Mouse (Mus musculus) neural tube, embryonic 14.5 days (tissue): ENCODE data around the gene Fam69b. TPM values are rescaled to one million over a fixed set of nuclear protein-coding genes. Genes with fewer than 3 reads are reported as not detected.

ENCODE experiments used
- ATAC-seq: fragments of 200-750 bp; cut with Nextera tagmentation; 2 replicates; pipeline ENCODE4 v1.8.0; 2017; ENCODE audit warnings: low read depth, mild to moderate bottlenecking, moderate TSS enrichment, moderate library complexity
- H3K27ac ChIP-seq: fragments of 300-500 bp; sonication (generic); 2 replicates; pipeline ENCODE4 v1.5.1; 2014; ENCODE audit warnings: low read depth, mild to moderate bottlenecking, control low read depth, low read length, moderate library complexity, mixed read lengths
- H3K27me3 ChIP-seq: fragments of 300-500 bp; sonication (generic); 2 replicates; pipeline ENCODE4 v1.6.1; 2014; ENCODE audit warnings: low read length; ENCODE audit not compliant: control insufficient read depth, insufficient read depth
- H3K36me3 ChIP-seq: fragments of 300-500 bp; sonication (generic); 2 replicates; pipeline ENCODE4 v1.6.1; 2014; ENCODE audit warnings: low read length, mixed read lengths; ENCODE audit not compliant: control insufficient read depth, insufficient read depth
- H3K4me1 ChIP-seq: fragments of 300-500 bp; sonication (generic); 2 replicates; pipeline ENCODE4 v1.6.1; 2014; ENCODE audit warnings: low read length; ENCODE audit not compliant: control insufficient read depth, insufficient read depth
- H3K4me2 ChIP-seq: fragments of 300-500 bp; sonication (generic); 2 replicates; pipeline ENCODE4 v1.6.1; 2014; ENCODE audit warnings: mild to moderate bottlenecking, low read depth, low read length, control low read depth
- H3K4me3 ChIP-seq: fragments of 300-500 bp; sonication (generic); 2 replicates; pipeline ENCODE4 v1.5.1; 2014; ENCODE audit warnings: low read depth, low read length, control low read depth, mixed read lengths
- H3K9ac ChIP-seq: fragments of 300-500 bp; sonication (generic); replicated peaks from 2 replicates; pipeline ENCODE4 v1.6.1; 2014; ENCODE audit warnings: low read depth, mild to moderate bottlenecking, control low read depth, low read length, mixed read lengths
- H3K9me3 ChIP-seq: fragments of 300-500 bp; sonication (generic); 2 replicates; pipeline ENCODE4 v1.6.1; 2016; ENCODE audit warnings: low read length; ENCODE audit not compliant: control insufficient read depth
- WGBS: fragments of 180-500 bp; shearing (Covaris S2); extraction: QIAGEN DNeasy Blood & Tissue Kit; methylation state at CpG from one replicate; pipeline ENCODE4 v1.1.7; 2014; 5-methylcytosine and 5-hydroxymethylcytosine counted together
- polyA plus RNA-seq: library from polyadenylated mRNA; unstranded; fragments of >200 nt; fragmentation: Nextera tagmentation; extraction: Ambion mirVana; gene quantifications from 2 replicates; pipeline ENCODE4 v1.2.1, GENCODE M21; 2014

The Fam69b gene
- polyA plus RNA-seq, 1 experiment from 2014 or later, result 139 TPM

DNA sequence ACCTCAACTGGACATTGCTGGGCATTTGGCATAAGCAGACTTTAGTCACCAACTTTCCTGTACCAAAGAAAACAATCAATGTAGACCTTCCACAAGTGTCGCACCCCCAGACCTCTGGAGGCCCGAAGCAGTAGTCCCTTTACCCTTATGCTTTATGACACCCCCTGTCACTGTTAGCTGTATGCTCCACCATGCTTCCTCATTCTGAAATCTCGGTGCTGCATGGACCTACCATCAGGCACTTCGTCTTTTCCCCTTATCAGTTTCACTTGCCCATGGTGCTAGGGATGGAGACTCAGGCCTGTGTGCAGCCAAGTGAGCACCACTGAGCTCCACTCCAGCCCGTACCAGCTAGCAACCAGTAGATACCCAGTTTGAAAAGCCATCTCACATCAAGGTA lies 9.8 kb downstream of the Fam69b start:
- H3K4me2 ChIP-seq, result peak overlapping the region; percentile 79; the same call in 1 of the 2 replicates
- peaks cover 38% of the 10 kb centered on the region for H3K36me3 ChIP-seq
- no peak for ATAC-seq
- H3K4me1 ChIP-seq, result peaks cover 16% of the 10 kb centered on the region
- H3K27me3 ChIP-seq, result no peaks in the 10 kb centered on the region
- no peak overlapping the region for H3K27ac ChIP-seq
- no peak overlapping the region for H3K4me3 ChIP-seq
- H3K9ac ChIP-seq, result no peak overlapping the region; the same call in 1 of the 2 replicates
- H3K9me3 ChIP-seq, result no peaks in the 10 kb centered on the region
- 88% methylated on average over 5 of the region's 5 CpGs for WGBS

GRCm38 (mm10) chr2:26638572-26638971 lies 10.3 kb downstream of the Fam69b start:
- no peak for ATAC-seq
- Histone ChIP-seq H3K4me3 (peak overlapping the region; percentile 76), H3K9me3 (no peaks in the 10 kb centered on the region), H3K4me2 (peak overlapping the region; percentile 79), H3K9ac (no peak overlapping the region), H3K36me3 (peaks cover 38% of the 10 kb centered on the region), H3K27ac (no peak overlapping the region), H3K4me1 (peaks cover 16% of the 10 kb centered on the region), H3K27me3 (no peaks in the 10 kb centered on the region)
- 78% methylated on average over 5 of the region's 5 CpGs for WGBS

- H3K27ac ChIP-seq, result no peak overlapping the region
- ATAC-seq, result 0 out of 2 replicates have a peak, but pooled peaks have one; percentile 33
- H3K4me3 ChIP-seq, result peak overlapping the region; percentile 76
- H3K27me3 ChIP-seq, result no peaks in the 10 kb centered on the region
- peaks cover 38% of the 10 kb centered on the region for H3K36me3 ChIP-seq
- H3K9me3 ChIP-seq, result no peaks in the 10 kb centered on the region
- H3K4me1 ChIP-seq, result peaks cover 16% of the 10 kb centered on the region
- 5% methylated on average over 8 of the region's 8 CpGs for WGBS
- peak overlapping the region; percentile 79 for H3K4me2 ChIP-seq
- no peak overlapping the region; the same call in 1 of the 2 replicates for H3K9ac ChIP-seq
These were observed 10.8 kb downstream of the Fam69b start for GRCm38 (mm10) chr2:26639083-26639482.

DNA sequence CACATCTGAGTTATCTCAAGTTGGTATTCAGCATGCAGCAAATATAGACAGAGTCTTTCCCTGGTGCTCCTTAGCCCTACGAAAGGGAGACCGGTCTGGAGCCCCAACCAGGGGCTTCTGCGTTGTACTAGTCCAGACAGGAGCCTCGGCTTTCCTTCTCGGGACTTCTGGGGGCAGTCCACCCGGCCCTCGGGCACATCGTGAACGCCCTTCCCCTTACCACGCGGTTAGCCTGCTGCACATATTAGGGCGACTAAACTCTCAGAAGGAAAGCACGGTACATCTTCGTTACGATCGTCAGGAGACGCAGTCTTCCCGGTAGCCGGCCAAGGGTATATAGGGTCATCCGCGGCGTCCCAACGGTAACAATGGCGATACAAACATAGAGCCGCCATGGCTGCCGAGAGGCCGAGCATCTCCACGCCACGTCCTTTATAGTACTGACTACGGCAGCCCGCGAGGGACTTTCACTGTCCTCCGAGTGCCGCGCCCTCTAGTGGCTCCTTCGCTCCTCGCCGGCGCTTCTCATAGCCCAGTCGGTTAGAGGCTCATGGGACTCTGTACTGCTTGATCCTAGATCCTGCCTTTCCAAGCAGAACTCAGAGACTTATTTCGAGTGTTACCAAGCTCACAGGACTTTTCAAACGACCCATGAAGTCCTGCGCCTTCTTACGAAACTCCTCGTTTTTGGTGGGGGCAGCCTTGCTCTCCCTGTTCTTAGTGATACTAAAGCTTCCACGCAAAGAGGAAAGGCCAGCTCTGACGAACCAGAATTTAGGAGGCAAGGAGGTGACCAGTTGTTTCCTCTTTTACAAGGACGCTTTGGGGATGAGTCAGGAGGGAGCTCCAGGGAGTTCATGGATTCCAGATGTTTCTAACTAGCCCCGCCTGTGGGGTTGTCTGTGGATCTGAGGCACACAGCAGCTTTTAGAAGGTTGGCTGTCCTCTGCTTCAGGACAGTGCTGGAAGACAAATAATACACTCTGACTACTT lies 11.9 kb downstream of the Fam69b start:
- H3K27ac ChIP-seq, result peak overlapping the region; percentile 77
- ATAC-seq, result peak; percentile 85
- peak overlapping the region; percentile 79 for H3K4me2 ChIP-seq
- peak overlapping the region; percentile 82 for H3K9ac ChIP-seq
- H3K9me3 ChIP-seq, result no peaks in the 10 kb centered on the region
- 4% methylated on average over 49 of the region's 49 CpGs for WGBS
- H3K4me3 ChIP-seq, result peak overlapping the region; percentile 76
- H3K36me3 ChIP-seq, result peaks cover 30% of the 10 kb centered on the region
- no peaks in the 10 kb centered on the region for H3K27me3 ChIP-seq
- H3K4me1 ChIP-seq, result peaks cover 16% of the 10 kb centered on the region

- Histone ChIP-seq H3K4me3 (no peak overlapping the region), H3K9me3 (no peaks in the 10 kb centered on the region), H3K4me2 (no peak overlapping the region), H3K36me3 (peaks cover 20% of the 10 kb centered on the region), H3K9ac (no peak overlapping the region), H3K27ac (0 out of 2 replicates have a peak overlapping the region, but pooled peaks have one; percentile 4), H3K4me1 (peaks cover 16% of the 10 kb centered on the region), H3K27me3 (no peaks in the 10 kb centered on the region)
- WGBS, result 86% methylated on average over 7 of the region's 7 CpGs
- no peak for ATAC-seq
These were observed 12.9 kb downstream of the Fam69b start for GRCm38 (mm10) chr2:26641006-26641647.

- 56% methylated on average over 2 of the region's 2 CpGs for WGBS
- H3K9ac ChIP-seq, result no peak overlapping the region
- H3K9me3 ChIP-seq, result no peaks in the 10 kb centered on the region
- H3K4me1 ChIP-seq, result peaks cover 3% of the 10 kb centered on the region
- H3K4me2 ChIP-seq, result no peak overlapping the region
- H3K27me3 ChIP-seq, result no peaks in the 10 kb centered on the region
- no peaks in the 10 kb centered on the region for H3K36me3 ChIP-seq
- H3K27ac ChIP-seq, result no peak overlapping the region
- H3K4me3 ChIP-seq, result no peak overlapping the region
- no peak for ATAC-seq
These were observed 15.7 kb downstream of the Fam69b start for GRCm38 (mm10) chr2:26643942-26644341.

GRCm38 (mm10) chr2:26646643-26647293 lies 18.5 kb downstream of the Fam69b start:
- Histone ChIP-seq H3K4me3 (no peak overlapping the region), H3K9ac (no peak overlapping the region), H3K4me2 (no peak overlapping the region), H3K27ac (no peak overlapping the region), H3K9me3 (no peaks in the 10 kb centered on the region), H3K4me1 (no peaks in the 10 kb centered on the region), H3K36me3 (no peaks in the 10 kb centered on the region), H3K27me3 (no peaks in the 10 kb centered on the region)
- WGBS, result 32% methylated on average over 3 of the region's 3 CpGs
- ATAC-seq, result peak; percentile 95

DNA sequence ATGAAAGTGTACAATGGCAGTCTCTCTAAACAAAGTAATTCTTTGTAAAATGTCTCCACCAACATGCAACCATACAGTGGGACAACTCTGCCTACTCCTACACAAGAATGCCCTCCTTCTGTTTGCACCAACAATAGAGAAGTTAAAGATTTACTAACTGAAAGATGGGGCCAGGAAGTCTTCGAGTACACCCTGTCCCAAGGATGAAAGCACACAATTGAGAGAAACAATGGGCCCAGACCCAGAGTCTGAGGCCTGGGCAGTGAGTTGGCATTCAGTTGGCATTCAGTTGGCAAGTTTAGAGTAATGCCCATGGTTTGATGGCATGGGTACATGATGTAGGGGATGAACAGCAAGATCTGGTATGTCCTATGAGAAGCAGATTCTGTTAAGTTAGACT lies 26.4 kb downstream of the Fam69b start:
- Histone ChIP-seq H3K4me2 (no peak overlapping the region), H3K4me3 (no peak overlapping the region), H3K9me3 (no peaks in the 10 kb centered on the region), H3K27me3 (no peaks in the 10 kb centered on the region), H3K36me3 (no peaks in the 10 kb centered on the region), H3K27ac (no peak overlapping the region), H3K4me1 (no peaks in the 10 kb centered on the region), H3K9ac (no peak overlapping the region)
- WGBS, result 9% methylated on average over 1 of the region's 1 CpGs
- ATAC-seq, result no peak
